Mouse (Mus musculus) spleen, adult 12 weeks (tissue): ENCODE results near the gene Aff4.
A peak's percentile ranks its signal among the peaks of the same experiment; 100 is the strongest.
"Not testable (repeated sequence)": the region's sequence is repeated elsewhere in the genome, so short reads cannot be mapped to it uniquely, and the experiment has no call there.

Source experiments
- DNase-seq: peaks from one replicate; pipeline ENCODE4 v3.0.0; 2022; ENCODE audit warnings: low spot score

Gene Aff4

GRCm38 (mm10) chr11:53350291-53351223 is at the start of gene Aff4:
Gene Aff4 (plus strand): TSS chr11:53350833.
- peak; percentile 89 for DNase-seq

GRCm38 (mm10) chr11:53301167-53301515 is 49.5 kb upstream of the Aff4 start:
- DNase-seq: no peak

DNA sequence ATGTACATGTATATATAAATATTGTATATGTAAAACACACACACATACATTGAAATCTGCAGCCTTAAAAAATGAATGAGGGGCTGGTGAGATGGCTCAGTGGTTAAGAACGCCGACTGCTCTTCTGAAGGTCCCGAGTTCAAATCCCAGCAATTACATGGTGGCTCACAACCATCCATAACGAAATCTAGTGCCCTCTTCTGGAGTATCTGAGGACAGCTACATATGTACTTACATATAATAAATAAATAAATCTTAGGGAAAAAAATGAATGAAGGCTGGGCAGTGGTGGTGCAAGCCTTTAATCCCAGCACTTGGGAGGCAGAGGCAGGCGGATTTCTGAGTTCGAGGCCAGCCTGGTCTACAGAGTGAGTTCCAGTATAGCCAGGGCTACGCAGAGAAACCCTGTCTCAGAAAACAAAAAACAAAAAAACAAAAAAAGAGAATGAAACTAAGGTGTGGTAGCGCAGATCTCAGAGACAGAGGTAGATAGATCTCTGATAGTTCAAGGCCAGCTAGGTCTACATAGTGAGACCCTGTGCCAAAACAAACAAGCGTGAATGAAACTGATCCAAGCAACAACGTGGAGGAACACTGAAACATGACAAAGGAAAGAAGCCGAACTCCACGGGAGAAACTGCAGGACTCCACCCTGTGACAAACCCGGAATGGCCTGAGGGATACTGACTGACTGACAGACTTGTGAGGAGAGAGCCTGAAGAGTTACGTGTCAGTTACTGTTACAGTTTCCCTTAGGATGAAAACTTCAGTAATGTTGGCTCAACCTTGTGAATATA is 46.4 kb upstream of the Aff4 start:
- no peak for DNase-seq

- no peak for DNase-seq
Observed at GRCm38 (mm10) chr11:53306965-53307364, 43.7 kb upstream of the Aff4 start.

GRCm38 (mm10) chr11:53307558-53308065 is 43.0 kb upstream of the Aff4 start:
- no peak for DNase-seq

DNA sequence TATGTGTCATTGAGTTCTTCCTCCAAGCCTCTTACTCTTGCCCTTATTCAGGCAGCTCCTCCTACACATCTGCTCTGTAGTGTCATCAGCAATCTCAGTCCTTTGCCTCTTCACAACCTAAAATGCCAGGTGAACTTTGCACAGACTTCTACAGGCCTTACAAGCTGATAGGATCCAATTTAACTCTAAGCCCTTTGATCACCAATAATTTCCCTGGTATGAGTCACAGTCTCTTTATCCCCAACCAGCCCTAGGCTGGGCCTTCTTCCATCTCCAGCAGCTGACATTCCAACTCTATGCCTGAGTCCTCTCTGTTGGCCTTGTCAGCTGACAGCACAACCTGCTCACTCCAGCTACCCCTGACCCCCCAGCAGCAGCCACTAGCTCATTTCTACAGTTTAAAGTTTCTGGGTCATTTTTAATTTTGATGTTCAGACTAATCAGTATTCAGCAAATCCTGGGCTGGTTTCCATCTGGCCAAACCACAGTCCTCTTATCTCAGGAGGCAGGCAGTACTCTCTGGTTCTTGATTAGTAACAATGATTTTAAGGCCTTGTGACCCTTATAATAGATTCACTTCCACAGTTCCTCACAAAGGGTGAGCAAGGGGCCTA is 42.3 kb upstream of the Aff4 start:
- no peak for DNase-seq

GRCm38 (mm10) chr11:53308884-53309310 is 41.7 kb upstream of the Aff4 start:
- DNase-seq: no peak

DNA sequence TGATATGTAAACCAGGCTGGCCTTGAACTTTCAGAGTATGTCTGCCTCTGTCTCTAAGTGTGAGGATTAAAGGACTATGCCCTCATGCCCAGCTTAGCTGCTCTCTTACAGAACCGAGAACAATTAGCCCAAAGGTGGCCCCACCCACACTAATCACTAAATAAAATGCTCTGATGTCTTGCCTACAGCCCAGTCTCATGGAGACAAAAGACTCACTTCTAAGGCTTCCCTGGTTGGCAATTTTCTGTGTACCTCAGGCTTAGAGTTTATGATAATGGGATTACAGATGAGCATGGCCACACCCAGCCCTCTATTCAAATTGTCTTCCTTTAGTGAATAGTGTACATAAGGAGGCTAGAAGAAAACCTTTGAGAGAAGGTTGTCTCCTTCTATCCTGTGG is 39.2 kb upstream of the Aff4 start:
- DNase-seq: no peak

DNA sequence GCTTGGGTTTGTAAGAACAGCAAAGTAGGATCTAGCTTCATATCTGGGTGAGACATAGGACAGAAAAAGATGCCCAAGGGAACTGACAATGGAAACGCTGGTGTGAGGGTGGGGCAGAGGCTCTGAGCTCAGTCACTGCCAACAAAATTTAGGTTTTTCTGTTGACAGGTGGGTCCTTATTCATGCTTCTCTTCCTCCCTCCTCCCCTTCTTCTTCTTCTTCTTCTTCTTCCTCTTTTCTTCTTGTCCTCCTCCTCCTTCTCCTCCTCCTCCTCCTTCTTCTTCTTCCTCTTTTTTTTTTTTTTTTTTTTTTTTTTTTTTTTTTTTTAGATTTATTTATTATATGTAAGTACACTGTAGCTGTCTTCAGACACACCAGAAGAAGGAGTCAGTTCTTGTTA is 37.8 kb upstream of the Aff4 start:
- DNase-seq: not testable (repeated sequence)

- DNase-seq: no peak
Observed at GRCm38 (mm10) chr11:53314770-53315173, 35.9 kb upstream of the Aff4 start.

DNA sequence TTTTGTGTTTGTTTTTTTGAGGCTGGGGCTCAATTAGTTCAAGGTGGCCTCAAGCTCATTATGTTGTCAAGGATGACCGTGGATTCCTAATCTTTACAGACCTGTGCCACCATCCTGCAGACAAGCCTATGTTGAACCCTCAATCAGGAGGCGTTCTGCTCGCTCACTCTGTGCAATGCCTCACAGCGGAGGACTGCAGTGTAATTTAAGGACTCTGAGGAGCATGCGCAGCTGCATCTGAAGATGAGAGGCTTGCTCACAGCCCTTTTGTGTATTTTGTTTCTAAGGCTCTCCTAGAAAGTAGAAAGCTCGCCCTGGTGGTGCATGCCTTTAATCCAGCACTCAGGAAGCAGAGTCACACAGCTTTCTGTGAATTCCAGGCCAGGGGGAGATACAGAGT is 33.6 kb upstream of the Aff4 start:
- no peak for DNase-seq

DNA sequence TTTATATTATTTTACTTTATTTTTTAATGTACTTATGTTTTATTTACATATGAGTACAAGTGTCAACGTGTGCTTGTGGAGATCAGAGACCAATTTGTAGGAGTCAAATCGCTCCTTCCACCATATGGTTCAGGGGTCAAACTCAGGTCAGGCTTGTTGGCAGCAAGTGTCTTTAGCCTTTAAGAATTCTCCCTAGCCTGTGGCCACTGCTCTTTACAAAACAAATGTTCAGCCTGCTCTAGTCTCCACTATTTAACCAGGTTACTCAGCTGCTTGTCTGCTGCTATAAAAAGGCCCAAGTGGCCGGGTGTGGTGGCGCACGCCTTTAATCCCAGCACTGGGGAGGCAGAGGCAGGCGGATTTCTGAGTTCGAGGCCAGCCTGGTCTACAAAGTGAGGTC is 32.6 kb upstream of the Aff4 start:
- no peak for DNase-seq

- DNase-seq: not testable (repeated sequence)
Observed at GRCm38 (mm10) chr11:53318568-53318967, 32.1 kb upstream of the Aff4 start.

GRCm38 (mm10) chr11:53319867-53320266 is 30.8 kb upstream of the Aff4 start:
- DNase-seq: peak; percentile 23

DNA sequence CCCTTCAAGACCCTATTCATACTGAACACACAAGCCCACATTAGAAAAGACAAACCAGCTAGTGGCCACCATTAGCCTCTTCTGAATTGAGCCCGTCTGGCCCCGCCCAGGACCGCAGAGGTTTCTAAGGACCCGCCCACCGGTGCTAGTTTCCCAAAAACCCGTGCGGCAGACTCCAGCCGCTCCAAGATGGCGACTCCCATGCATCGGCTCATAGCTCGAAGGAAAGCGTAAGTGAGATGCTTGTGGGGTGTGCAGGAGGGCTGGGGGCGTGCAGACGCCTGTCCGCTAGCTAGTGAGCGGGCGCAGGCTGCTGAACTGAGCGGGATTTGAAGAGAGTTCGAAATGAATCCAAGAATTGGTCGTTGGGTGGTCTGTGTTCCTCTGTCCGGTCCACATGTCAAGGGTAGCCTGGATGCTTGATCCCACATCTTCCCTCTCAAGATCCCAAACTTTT is 26.1 kb upstream of the Aff4 start, which contains the start of gene Zcchc10:
Zcchc10 (plus strand) TSS at position 168 of the 457 bp plus-strand sequence.
- DNase-seq: peak; percentile 82

- no peak for DNase-seq
Observed at GRCm38 (mm10) chr11:53330325-53330724, 20.3 kb upstream of the Aff4 start.

DNA sequence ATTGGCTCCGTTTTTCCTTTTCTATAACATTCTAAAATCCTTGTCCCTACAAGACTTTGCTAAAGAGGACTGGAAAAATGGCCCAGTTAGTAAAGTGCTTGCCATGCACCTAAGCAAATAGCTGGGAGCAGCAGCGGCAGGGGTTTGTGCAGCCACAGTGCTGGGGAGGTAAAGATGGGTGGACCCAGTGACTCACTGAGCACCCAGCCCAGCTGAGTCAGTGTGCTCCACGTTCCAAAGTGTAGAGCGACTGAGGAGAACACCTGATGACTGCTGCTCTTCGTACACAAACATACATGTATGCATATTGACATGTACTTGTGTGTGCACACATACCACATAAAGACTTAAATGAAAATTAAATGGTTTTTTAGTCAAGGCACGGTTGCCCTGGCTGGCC is 19.5 kb upstream of the Aff4 start:
- no peak for DNase-seq

GRCm38 (mm10) chr11:53332076-53332680 is 18.5 kb upstream of the Aff4 start:
- no peak for DNase-seq

GRCm38 (mm10) chr11:53335505-53336181 is 15.0 kb upstream of the Aff4 start:
- no peak for DNase-seq

DNA sequence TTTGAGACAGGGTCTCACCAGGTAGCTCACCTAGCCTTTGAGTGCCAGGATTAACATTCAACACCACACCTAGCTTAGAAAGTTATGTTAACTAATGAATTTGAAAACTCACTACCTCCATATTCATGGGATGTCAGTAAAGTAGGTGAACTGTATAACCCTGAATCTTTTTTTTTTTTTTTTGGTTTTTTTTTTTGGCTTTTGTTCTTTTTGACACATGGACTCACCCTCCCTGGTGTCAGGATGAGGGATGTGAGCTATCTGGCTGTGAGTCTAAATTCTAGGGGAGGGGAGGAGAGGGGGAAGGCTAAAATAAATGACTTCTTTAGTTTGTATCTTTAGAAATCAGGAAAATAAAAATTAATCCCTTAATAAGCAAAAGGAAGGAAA is 14.5 kb upstream of the Aff4 start:
- DNase-seq: no peak

DNA sequence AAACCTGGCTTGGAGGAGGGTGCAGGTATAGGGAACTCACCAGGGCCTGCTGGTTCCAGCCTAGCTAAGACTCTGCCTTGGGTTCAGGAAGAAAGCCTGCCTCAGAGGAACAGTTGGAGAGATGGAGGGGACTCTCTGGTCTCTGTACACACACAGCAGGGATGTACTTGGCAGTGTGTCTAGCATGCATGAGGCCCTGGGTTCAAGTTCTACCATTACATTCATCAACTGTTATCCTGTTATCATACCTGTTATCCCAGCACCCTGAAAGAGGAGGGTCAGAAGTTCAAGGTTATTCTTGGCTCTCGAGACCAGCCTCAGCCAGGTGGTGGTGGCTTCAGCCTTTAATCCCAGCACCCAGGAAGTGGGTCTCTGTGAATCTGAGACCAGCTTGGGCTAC is 13.7 kb upstream of the Aff4 start:
- no peak for DNase-seq
